Mouse (Mus musculus): ENCODE measurements around the gene Lrrc43. TPM values are rescaled to one million over a fixed set of nuclear protein-coding genes. Genes with fewer than 3 reads are reported as not detected.
"Not testable (repeated sequence)": the region's sequence is repeated elsewhere in the genome, so short reads cannot be mapped to it uniquely, and the experiment has no call there.

The Lrrc43 gene
- polyA plus RNA-seq, 1 experiment from 2014 or later: 0.11 TPM

- 87% methylated on average over 11 of the region's 11 CpGs for WGBS
- Histone ChIP-seq H3K36me3 (no peaks in the 10 kb centered on the region), H3K27me3 (peaks cover 13% of the 10 kb centered on the region), H3K4me3 (no peak overlapping the region), H3K27ac (replicated peaks) (no peak overlapping the region), H3K4me1 (peaks cover 9% of the 10 kb centered on the region), H3K9me3 (no peaks in the 10 kb centered on the region), H3K9ac (replicated peaks) (no peak overlapping the region), H3K4me2 (replicated peaks) (no peak overlapping the region)
- no peak for ATAC-seq (ENCODE audit: low FRiP score, low read depth)
Measured at GRCm38 (mm10) chr5:123487659-123488395, 1.3 kb upstream of the Lrrc43 start.

DNA sequence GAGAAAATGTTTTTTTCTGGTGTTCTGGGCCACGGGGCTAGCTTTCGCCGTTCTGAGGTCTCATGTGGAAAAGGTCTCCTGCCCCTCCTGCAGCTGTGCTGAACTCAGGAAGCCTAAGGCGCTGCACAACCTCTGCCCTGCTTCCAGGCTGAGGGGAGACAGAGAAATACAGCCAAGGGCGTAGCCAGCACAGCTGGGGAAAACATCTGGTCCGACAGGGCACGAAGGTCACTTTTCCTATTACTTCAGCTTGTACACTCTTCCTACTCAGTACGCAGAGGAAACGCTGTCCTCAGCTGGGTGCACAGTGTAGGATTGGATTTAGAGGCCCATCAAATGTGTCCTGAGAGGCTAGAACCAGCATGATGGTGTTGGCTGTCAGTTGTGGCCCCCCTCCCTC is 830 bp downstream of the Lrrc43 start:
- no peak for ATAC-seq (ENCODE audit: low FRiP score, low read depth)
- 66% methylated on average over 9 of the region's 9 CpGs for WGBS
- Histone ChIP-seq H3K36me3 (no peaks in the 10 kb centered on the region), H3K27me3 (peaks cover 13% of the 10 kb centered on the region), H3K4me3 (no peak overlapping the region), H3K27ac (replicated peaks) (no peak overlapping the region), H3K9ac (replicated peaks) (no peak overlapping the region), H3K9me3 (no peaks in the 10 kb centered on the region), H3K4me1 (peaks cover 9% of the 10 kb centered on the region), H3K4me2 (replicated peaks) (no peak overlapping the region)

GRCm38 (mm10) chr5:123499717-123500116 is 10.6 kb downstream of the Lrrc43 start:
- 41% methylated on average over 4 of the region's 4 CpGs for WGBS
- H3K4me3 ChIP-seq: no peak overlapping the region
- ATAC-seq (ENCODE audit: low FRiP score, low read depth): no peak

DNA sequence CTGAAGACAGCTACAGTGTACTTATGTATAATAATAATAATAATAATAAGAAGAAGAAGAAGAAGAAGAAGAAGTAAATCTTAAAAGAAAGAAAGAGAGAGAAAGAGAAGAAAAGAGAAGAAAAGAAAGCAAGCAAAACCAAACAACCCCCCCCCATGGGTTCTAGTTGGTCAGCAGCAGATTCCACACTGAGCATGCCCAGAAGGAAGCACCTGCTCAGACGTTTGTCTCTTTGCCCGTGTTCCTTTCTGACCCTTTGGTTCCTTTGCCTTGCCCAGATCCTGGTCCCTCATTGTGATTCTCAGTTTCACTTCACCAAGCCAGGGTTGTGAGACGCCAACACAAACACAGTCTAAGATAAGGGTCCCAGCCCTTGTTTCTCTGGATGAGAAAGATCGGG is 12.9 kb downstream of the Lrrc43 start:
- Histone ChIP-seq H3K4me2 (replicated peaks) (no peak overlapping the region), H3K9ac (replicated peaks) (no peak overlapping the region), H3K9me3 (no peaks in the 10 kb centered on the region), H3K27me3 (peaks cover 27% of the 10 kb centered on the region), H3K36me3 (no peaks in the 10 kb centered on the region), H3K4me1 (peaks cover 6% of the 10 kb centered on the region; the same call in 1 of the 2 replicates), H3K27ac (replicated peaks) (no peak overlapping the region), H3K4me3 (no peak overlapping the region)
- no peak for ATAC-seq (ENCODE audit: low FRiP score, low read depth)
- 83% methylated on average over 4 of the region's 4 CpGs for WGBS

More at GRCm38 (mm10) chr5:123499717-123500116, 10.6 kb downstream of the Lrrc43 start:
- Histone ChIP-seq H3K27me3 (peaks cover 19% of the 10 kb centered on the region; the same call in 1 of the 2 replicates), H3K4me2 (replicated peaks) (no peak overlapping the region), H3K4me1 (peaks cover 6% of the 10 kb centered on the region; the same call in 1 of the 2 replicates), H3K27ac (replicated peaks) (no peak overlapping the region), H3K36me3 (no peaks in the 10 kb centered on the region), H3K9me3 (no peaks in the 10 kb centered on the region), H3K9ac (replicated peaks) (no peak overlapping the region)

DNA sequence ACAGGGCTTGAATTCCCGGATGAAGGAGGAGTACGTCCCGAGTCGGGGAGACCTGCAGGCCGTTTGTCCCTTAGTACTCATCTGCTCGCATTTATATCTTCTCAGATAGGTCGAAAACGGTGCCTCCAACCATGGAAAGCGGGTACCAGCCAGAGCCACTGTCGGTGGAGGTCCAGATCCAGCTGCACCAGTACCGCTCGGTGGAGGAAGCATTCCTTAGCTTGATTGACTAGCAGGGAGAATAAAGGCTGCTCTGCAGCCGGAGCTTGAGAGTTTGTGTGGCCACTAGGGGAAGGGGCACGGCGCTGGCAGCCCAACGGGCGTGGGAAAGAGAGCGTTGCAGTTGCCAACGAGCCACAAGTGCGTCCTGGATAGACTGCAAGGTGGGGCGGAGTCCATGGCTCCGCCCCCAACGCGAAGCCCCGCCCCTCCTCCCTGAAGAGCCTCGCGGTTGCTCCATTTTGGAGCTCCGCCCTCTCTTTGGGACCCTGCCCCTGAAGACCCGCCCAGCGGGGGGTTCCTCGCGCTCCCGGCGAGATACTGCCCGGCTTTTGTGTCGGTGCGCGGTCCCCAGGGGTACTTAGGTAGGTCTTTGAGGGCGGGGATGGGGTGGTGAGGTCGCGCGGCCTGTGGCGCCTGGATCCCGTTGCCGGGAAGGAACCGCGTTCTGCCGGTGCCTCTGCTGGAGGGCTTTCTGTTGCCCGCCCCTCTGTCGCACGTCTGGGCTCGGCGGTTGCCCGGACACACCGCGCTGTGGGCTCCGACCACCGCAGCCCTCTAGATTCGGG is 19.0 kb downstream of the Lrrc43 start:
- Histone ChIP-seq H3K4me1 (peaks cover 12% of the 10 kb centered on the region), H3K27me3 (peaks cover 33% of the 10 kb centered on the region), H3K4me3 (peak overlapping the region; percentile 72), H3K9me3 (no peaks in the 10 kb centered on the region), H3K9ac (replicated peaks) (peak overlapping the region; percentile 69), H3K36me3 (peaks cover 19% of the 10 kb centered on the region), H3K4me2 (replicated peaks) (peak overlapping the region; percentile 88), H3K27ac (replicated peaks) (no peak overlapping the region)
- ATAC-seq (ENCODE audit: low FRiP score, low read depth): peak; percentile 86
- WGBS: 2% methylated on average over 59 of the region's 59 CpGs

GRCm38 (mm10) chr5:123508921-123509320 is 19.8 kb downstream of the Lrrc43 start:
- Histone ChIP-seq H3K27me3 (peaks cover 29% of the 10 kb centered on the region), H3K27ac (replicated peaks) (no peak overlapping the region), H3K4me3 (peak overlapping the region; percentile 72), H3K9ac (replicated peaks) (peak overlapping the region; percentile 69), H3K4me1 (peaks cover 12% of the 10 kb centered on the region), H3K4me2 (replicated peaks) (peak overlapping the region; percentile 88), H3K36me3 (peaks cover 19% of the 10 kb centered on the region), H3K9me3 (no peaks in the 10 kb centered on the region)
- ATAC-seq (ENCODE audit: low FRiP score, low read depth): no peak
- 8% methylated on average over 12 of the region's 12 CpGs for WGBS

GRCm38 (mm10) chr5:123510160-123510559 is 21.1 kb downstream of the Lrrc43 start, which contains the start of gene B3gnt4:
B3gnt4 (plus strand) TSS chr5:123510460.
- Histone ChIP-seq H3K4me1 (peaks cover 12% of the 10 kb centered on the region), H3K9ac (replicated peaks) (no peak within 1 kb of the TSS), H3K4me3 (no peak within 1 kb of the TSS; the same call in 1 of the 2 replicates), H3K27me3 (peaks cover 21% of the 10 kb centered on the region), H3K27ac (replicated peaks) (no peak within 1 kb of the TSS), H3K9me3 (no peaks in the 10 kb centered on the region), H3K4me2 (replicated peaks) (peak within 1 kb of the TSS; percentile 88), H3K36me3 (peaks cover 26% of the 10 kb centered on the region)
- 89% methylated on average over 5 of the region's 5 CpGs for WGBS
- no peak for ATAC-seq (ENCODE audit: low FRiP score, low read depth)

DNA sequence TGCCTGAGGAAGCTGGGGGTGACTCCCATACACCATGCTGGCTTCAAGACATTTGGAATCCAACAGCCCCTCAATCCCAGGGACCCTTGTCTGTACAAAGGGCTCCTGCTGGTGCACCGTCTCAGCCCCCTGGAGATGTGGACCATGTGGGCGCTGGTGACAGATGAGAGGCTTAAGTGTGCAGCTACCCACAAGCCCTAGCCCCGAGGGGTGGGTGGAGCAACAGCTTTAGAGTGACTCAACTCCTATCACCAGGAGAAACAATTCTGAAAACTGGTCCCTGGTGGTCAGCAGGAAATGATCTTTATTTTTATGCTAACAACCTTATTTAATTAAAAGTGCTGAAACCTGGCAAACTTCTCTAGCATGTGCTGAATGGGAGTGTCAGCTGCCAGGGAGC is 22.3 kb downstream of the Lrrc43 start:
- not testable (repeated sequence) for ATAC-seq (ENCODE audit: low FRiP score, low read depth); H3K27ac ChIP-seq (replicated peaks); H3K4me3 ChIP-seq; H3K9ac ChIP-seq (replicated peaks); H3K9me3 ChIP-seq; H3K4me2 ChIP-seq (replicated peaks)
- H3K27me3 ChIP-seq: peaks cover 20% of the 10 kb centered on the region
- whole genome bisulfite sequencing: 71% methylated on average over 3 of the region's 3 CpGs
- peaks cover 39% of the 10 kb centered on the region for H3K36me3 ChIP-seq
- peaks cover 12% of the 10 kb centered on the region for H3K4me1 ChIP-seq

GRCm38 (mm10) chr5:123512102-123512501 is 23.0 kb downstream of the Lrrc43 start:
- no peaks in the 10 kb centered on the region for H3K9me3 ChIP-seq
- no peak overlapping the region for H3K9ac ChIP-seq (replicated peaks)
- H3K4me2 ChIP-seq (replicated peaks): no peak overlapping the region
- peaks cover 46% of the 10 kb centered on the region for H3K36me3 ChIP-seq
- 80% methylated on average over 3 of the region's 3 CpGs for WGBS
- peaks cover 14% of the 10 kb centered on the region for H3K27me3 ChIP-seq
- H3K4me1 ChIP-seq: peaks cover 12% of the 10 kb centered on the region
- no peak overlapping the region for H3K27ac ChIP-seq (replicated peaks)
- no peak overlapping the region for H3K4me3 ChIP-seq
- no peak for ATAC-seq (ENCODE audit: low FRiP score, low read depth)

DNA sequence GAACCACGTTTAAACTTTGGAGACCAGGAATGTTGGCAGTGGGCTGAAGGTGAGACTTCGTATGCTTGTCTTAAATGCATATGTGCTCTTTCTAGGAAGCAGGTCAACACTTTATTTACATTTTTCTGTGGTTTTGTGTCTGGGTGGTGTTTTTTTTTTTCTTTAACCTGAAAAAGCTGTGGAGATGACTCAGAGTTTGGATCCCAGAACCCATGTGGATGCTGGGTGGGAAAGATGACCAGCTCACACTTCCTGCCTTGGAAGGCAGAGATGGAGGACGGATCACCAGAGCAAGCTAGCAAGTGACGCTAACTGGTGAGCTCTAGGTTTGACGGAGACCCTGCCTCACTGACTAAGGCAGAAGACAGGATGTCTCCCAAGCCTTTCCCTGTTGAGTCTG is 25.8 kb downstream of the Lrrc43 start:
- Histone ChIP-seq H3K27me3 (0 out of 2 replicates have a peak, but pooled peaks cover 5% of the 10 kb centered on the region), H3K9me3 (no peaks in the 10 kb centered on the region), H3K4me1 (no peaks in the 10 kb centered on the region), H3K27ac (replicated peaks) (no peak overlapping the region), H3K4me3 (no peak overlapping the region), H3K36me3 (peaks cover 68% of the 10 kb centered on the region), H3K9ac (replicated peaks) (no peak overlapping the region), H3K4me2 (replicated peaks) (no peak overlapping the region)
- no peak for ATAC-seq (ENCODE audit: low FRiP score, low read depth)
- 90% methylated on average over 5 of the region's 5 CpGs for WGBS

- Histone ChIP-seq H3K4me1 (peaks cover 31% of the 10 kb centered on the region), H3K4me3 (no peak overlapping the region), H3K36me3 (peaks cover 41% of the 10 kb centered on the region), H3K9me3 (no peaks in the 10 kb centered on the region), H3K4me2 (replicated peaks) (no peak overlapping the region), H3K27me3 (peaks cover 6% of the 10 kb centered on the region; the same call in 1 of the 2 replicates), H3K9ac (replicated peaks) (no peak overlapping the region), H3K27ac (replicated peaks) (no peak overlapping the region)
- 91% methylated on average over 9 of the region's 9 CpGs for WGBS
- no peak for ATAC-seq (ENCODE audit: low FRiP score, low read depth)
Measured at GRCm38 (mm10) chr5:123520666-123521065, 31.6 kb downstream of the Lrrc43 start.

DNA sequence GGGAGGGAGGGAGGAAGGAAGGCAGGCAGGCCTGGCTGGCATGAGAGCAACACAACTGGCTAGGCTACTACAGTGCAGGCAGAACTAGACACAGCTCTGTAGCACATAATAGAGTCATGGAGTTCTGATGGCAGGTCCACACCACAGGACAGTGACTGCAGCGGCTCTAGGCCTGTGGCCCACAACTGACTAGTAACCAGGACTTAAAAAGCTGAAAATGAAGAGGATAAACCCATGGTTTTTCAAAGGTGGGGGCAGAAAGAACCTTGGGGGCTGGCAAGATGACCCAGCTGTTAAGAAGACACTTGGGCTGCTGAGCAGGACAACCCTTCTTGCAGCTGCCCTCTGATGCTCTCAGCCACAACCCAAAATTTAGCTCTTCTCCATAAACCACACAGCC is 32.5 kb downstream of the Lrrc43 start:
- H3K4me1 ChIP-seq: peaks cover 31% of the 10 kb centered on the region
- H3K4me2 ChIP-seq (replicated peaks): no peak overlapping the region
- 93% methylated on average over 1 of the region's 1 CpGs for WGBS
- no peak overlapping the region for H3K27ac ChIP-seq (replicated peaks)
- no peak overlapping the region for H3K4me3 ChIP-seq
- no peaks in the 10 kb centered on the region for H3K9me3 ChIP-seq
- peaks cover 6% of the 10 kb centered on the region; the same call in 1 of the 2 replicates for H3K27me3 ChIP-seq
- no peak for ATAC-seq (ENCODE audit: low FRiP score, low read depth)
- no peak overlapping the region for H3K9ac ChIP-seq (replicated peaks)
- peaks cover 32% of the 10 kb centered on the region for H3K36me3 ChIP-seq
